Mouse (Mus musculus) erythroblast, embryonic 14.5 days (primary cell): ENCODE data around the gene Ring1.
"Not testable (repeated sequence)": the region's sequence is repeated elsewhere in the genome, so short reads cannot be mapped to it uniquely, and the experiment has no call there.

Source experiments
- GATA1 ChIP-seq: IDR thresholded peaks from 2 replicates; pipeline ENCODE4 v1.6.1; 2012; ENCODE audit warnings: low read length, inconsistent platforms, mixed read lengths
- TAL1 ChIP-seq: IDR thresholded peaks from 3 replicates; pipeline ENCODE4 v1.6.1; 2012; ENCODE audit warnings: low read length, inconsistent platforms, mixed read lengths

GRCm38 (mm10) chr17:33982136-33982535 lies 42.3 kb downstream of the Ring1 start:
- TF ChIP-seq GATA1, TAL1: not testable (repeated sequence)
